Mouse (Mus musculus) liver, adult 2 months (tissue): ENCODE measurements around the gene Gm17660. TPM values are rescaled to one million over a fixed set of nuclear protein-coding genes. Genes with fewer than 3 reads are reported as not detected.

Experiments
- DNase-seq: peaks from one replicate; pipeline ENCODE4 v3.0.0-alpha.2; 2011; ENCODE audit warnings: low read depth, low spot score; ENCODE audit errors: extremely low read depth
- H3K27ac ChIP-seq: fragments of 200-500 bp; replicated peaks from 2 replicates; pipeline ENCODE4 v1.5.1; 2012; ENCODE audit warnings: low read depth, mild to moderate bottlenecking, control low read depth, inconsistent platforms, low read length; ENCODE audit not compliant: insufficient read depth
- H3K27me3 ChIP-seq: fragments of 200-500 bp; 2 replicates; pipeline ENCODE4 v1.6.1; 2012; ENCODE audit warnings: mild to moderate bottlenecking, moderate library complexity, low read length, inconsistent platforms; ENCODE audit not compliant: control insufficient read depth, insufficient read depth
- H3K36me3 ChIP-seq: fragments of 200-500 bp; 2 replicates; pipeline ENCODE4 v1.6.1; 2012; ENCODE audit warnings: low read length, inconsistent platforms; ENCODE audit not compliant: control insufficient read depth, insufficient read depth
- H3K4me1 ChIP-seq: fragments of 200-500 bp; 2 replicates; pipeline ENCODE4 v1.6.1; 2011; ENCODE audit warnings: low read length; ENCODE audit not compliant: control insufficient read depth, insufficient read depth
- H3K4me3 ChIP-seq: fragments of 200-500 bp; 2 replicates; pipeline ENCODE4 v1.5.1; 2011; ENCODE audit warnings: low read depth, mild to moderate bottlenecking, control low read depth, low read length, moderate library complexity; ENCODE audit not compliant: insufficient read depth
- H3K79me2 ChIP-seq: fragments of 200-500 bp; 2 replicates; pipeline ENCODE4 v1.6.1; 2012; ENCODE audit warnings: inconsistent platforms, mild to moderate bottlenecking, low read length, moderate library complexity; ENCODE audit not compliant: control insufficient read depth, insufficient read depth
- H3K9ac ChIP-seq: fragments of 200-500 bp; 2 replicates; pipeline ENCODE4 v1.6.1; 2012; ENCODE audit warnings: low read depth, mild to moderate bottlenecking, control low read depth, inconsistent platforms, low read length
- CTCF ChIP-seq: fragments of 200-500 bp; IDR thresholded peaks from 2 replicates; pipeline ENCODE4 v1.5.1; 2011; ENCODE audit warnings: low read depth, low read length, control low read depth
- POLR2A ChIP-seq: fragments of 200-500 bp; IDR thresholded peaks from 2 replicates; pipeline ENCODE4 v1.6.1; 2011; ENCODE audit warnings: low read length, control low read depth; ENCODE audit not compliant: insufficient read depth; ENCODE audit errors: extremely low read depth
- WGBS: fragments of 180-500 bp; shearing (Covaris S2); methylation state at CpG from one replicate; pipeline ENCODE4 v1.1.7; 2018; 5-methylcytosine and 5-hydroxymethylcytosine counted together
- polyA plus RNA-seq: library from polyadenylated mRNA; depleted of rRNA; stranded (reverse); fragments of >200 nt; gene quantifications from 2 replicates; pipeline ENCODE4 v1.2.3, GENCODE M21; 2012
- total RNA-seq: library from RNA; depleted of rRNA; stranded (reverse); fragments of >200 nt; gene quantifications from 2 replicates; pipeline ENCODE4 v1.2.3, GENCODE M21; 2014

Gm17660 gene
- total and polyA plus RNA-seq, 2 experiments = not detected

DNA sequence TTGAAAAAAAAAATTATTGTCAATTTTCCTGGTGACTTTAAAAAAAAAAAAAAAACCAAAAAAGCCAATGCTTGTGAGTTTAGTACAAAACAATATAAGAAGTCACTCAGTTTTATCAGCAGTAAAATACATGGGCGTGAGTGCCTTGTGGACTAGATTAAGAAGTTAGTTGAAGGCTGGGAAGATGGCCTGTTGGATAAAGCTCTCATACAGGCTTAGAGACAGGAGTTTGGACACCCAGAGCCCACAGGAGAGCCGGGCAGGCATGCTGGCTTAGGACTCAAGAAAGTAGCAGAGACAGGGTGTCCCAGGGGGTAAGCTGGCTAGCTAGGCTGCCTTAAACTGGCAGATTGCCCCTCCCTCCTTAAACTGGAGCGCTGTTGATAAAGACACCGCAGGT is 22.5 kb downstream of the Gm17660 start:
- no peak overlapping the region for H3K4me3 ChIP-seq
- H3K36me3 ChIP-seq = peaks cover 17% of the 10 kb centered on the region
- H3K79me2 ChIP-seq = peaks cover 5% of the 10 kb centered on the region; the same call in 1 of the 2 replicates
- H3K27ac ChIP-seq = no peak overlapping the region
- no peaks in the 10 kb centered on the region for H3K27me3 ChIP-seq
- no peak for DNase-seq
- WGBS = 95% methylated on average over 4 of the region's 4 CpGs
- no peaks in the 10 kb centered on the region for H3K4me1 ChIP-seq
- H3K9ac ChIP-seq = no peak overlapping the region
- TF ChIP-seq CTCF = no peak
- no peak for TF ChIP-seq POLR2A

- no peak overlapping the region for H3K4me3 ChIP-seq
- peaks cover 5% of the 10 kb centered on the region; the same call in 1 of the 2 replicates for H3K79me2 ChIP-seq
- peaks cover 16% of the 10 kb centered on the region for H3K36me3 ChIP-seq
- no peak overlapping the region for H3K27ac ChIP-seq
- peaks cover 4% of the 10 kb centered on the region; the same call in 1 of the 2 replicates for H3K4me1 ChIP-seq
- TF ChIP-seq CTCF (peak; percentile 49), POLR2A (no peak)
- WGBS = 61% methylated on average over 8 of the region's 8 CpGs
- no peak overlapping the region for H3K9ac ChIP-seq
- no peak for DNase-seq
- no peaks in the 10 kb centered on the region for H3K27me3 ChIP-seq
Observed at GRCm38 (mm10) chr5:104052956-104053355, 24.5 kb downstream of the Gm17660 start.

DNA sequence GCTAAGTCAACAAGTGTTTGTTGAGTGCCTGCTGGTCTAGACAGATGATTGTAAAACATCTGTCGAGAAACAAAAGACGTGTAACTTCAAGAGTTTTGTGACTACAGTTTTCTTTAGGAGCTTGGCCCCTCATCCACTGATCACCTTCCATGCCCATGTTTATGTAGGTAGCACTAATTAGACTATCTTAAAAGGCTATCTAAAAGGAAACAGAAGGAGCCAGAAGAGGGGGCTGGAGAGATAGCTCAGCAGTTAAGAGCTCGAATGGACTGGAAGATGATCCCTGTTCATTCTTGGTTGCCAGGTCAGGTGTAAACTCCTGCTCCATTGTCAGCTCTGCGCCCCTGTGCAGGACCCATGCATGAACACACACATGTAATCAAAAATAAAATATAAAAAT is 29.3 kb downstream of the Gm17660 start:
- peaks cover 15% of the 10 kb centered on the region for H3K36me3 ChIP-seq
- 0 out of 2 replicates have a peak overlapping the region, but pooled peaks have one; percentile 87 for H3K27ac ChIP-seq
- TF ChIP-seq POLR2A (no peak), CTCF (no peak)
- peaks cover 5% of the 10 kb centered on the region; the same call in 1 of the 2 replicates for H3K79me2 ChIP-seq
- no peak overlapping the region for H3K9ac ChIP-seq
- no peak overlapping the region for H3K4me3 ChIP-seq
- DNase-seq = no peak
- WGBS = 44% methylated on average over 4 of the region's 4 CpGs
- H3K27me3 ChIP-seq = no peaks in the 10 kb centered on the region
- H3K4me1 ChIP-seq = peaks cover 15% of the 10 kb centered on the region

DNA sequence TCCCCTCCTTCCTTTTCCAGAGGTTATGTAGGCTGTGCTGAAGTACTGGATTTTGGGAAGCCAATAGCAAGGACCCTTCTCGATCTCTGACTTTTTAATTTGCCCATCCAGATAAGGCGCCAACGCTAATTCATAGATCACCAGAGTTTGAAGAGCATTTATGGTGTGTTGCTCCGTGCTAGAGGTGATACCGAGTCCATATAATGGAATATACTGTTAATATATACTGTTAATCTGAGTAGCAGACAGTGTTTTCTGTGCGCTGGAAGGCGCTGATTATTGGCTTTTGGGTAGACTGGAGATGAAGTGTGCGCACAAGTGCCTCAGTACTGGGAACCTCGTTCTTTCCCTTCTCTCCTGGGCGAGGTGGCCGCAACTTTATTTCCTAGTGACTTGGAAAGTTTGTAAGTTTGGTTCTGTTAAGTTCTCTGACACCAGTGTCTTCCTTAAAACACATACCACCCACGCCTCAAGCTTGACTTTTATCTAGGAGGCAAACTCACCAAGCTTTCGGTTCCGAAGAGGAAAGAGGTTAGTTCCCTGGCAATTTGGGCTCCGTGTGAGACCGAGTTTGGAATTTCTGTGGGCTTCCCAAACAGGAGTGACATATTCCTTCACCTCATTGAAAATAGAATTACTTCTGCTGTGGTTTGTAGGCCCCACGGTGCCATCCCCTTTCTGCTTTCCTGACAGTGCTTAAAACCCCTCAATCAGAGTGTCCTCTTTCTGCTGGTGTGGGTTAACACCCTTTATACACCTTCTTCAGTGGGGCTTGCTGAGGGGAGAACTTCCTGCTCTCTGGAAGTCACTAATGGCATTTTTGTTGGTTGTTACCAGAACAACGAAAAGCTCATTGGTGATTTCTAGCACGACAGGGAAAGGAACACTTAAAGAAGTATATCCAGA is 30.0 kb downstream of the Gm17660 start:
- Histone ChIP-seq H3K79me2 (peaks cover 4% of the 10 kb centered on the region; the same call in 1 of the 2 replicates), H3K9ac (peak overlapping the region; percentile 97), H3K27ac (peak overlapping the region; percentile 87), H3K4me3 (peak overlapping the region; percentile 92), H3K27me3 (no peaks in the 10 kb centered on the region), H3K36me3 (peaks cover 15% of the 10 kb centered on the region), H3K4me1 (peaks cover 19% of the 10 kb centered on the region)
- TF ChIP-seq POLR2A (no peak), CTCF (no peak)
- peak; percentile 54 for DNase-seq
- under 1% methylated on average over 19 of the region's 19 CpGs for WGBS

DNA sequence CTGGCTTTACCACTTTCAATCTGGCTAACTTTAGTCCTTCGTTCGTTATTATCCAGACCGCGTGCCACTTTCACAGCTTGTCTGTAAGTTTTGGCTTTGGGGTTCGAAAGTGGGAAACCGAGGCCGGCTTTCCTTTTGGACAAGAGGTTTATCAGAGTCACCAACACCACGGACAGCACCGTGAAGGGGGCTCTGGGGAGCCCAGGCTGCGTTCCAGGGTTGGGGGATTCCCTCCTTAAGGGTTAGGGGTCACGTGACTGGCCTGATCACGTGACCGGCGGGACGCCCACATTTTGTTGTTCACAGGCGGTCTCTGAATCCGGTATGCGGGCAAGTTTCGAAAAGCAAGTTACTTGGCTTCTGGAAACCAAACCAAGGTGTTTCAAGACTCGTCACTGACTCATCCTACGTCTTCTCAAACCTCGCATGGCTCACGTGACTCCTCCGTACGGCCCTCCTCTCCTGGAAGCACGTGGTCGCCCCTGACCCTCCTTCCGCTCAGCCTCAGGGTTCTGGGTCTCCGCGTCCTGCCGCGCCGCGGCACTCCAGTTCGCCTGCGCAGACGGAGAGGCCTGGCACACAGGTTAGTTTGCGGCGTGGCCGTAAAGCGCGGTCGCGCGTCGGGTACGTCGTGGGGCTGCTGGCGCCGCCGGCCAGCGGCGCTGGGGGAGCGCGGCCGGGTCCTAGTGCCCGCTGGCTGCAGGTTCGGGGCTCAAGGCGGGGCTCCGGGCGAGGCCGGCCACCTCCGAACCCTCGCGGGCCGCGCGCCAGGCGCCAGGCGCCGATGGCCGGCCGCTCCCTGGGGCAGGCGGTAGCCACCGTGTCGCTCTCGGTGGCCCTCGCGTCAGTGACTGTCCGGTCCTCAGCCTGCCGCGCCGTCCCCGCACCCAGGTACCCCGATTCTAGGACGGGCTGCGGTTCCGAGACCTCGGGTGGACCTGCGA is 30.9 kb downstream of the Gm17660 start, which contains the start of gene Nudt9:
Gene Nudt9 (plus strand): TSS at position 51 of the 944 bp plus-strand sequence.
- peaks cover 9% of the 10 kb centered on the region for H3K36me3 ChIP-seq
- WGBS = 3% methylated on average over 90 of the region's 90 CpGs
- H3K9ac ChIP-seq = peak within 1 kb of the TSS; percentile 97
- peak within 1 kb of the TSS; percentile 92 for H3K27ac ChIP-seq
- no peaks in the 10 kb centered on the region; the same call in 1 of the 2 replicates for H3K79me2 ChIP-seq
- DNase-seq = peak; percentile 93
- H3K27me3 ChIP-seq = no peaks in the 10 kb centered on the region
- peaks cover 19% of the 10 kb centered on the region for H3K4me1 ChIP-seq
- TF ChIP-seq POLR2A (0 out of 2 replicates have a peak, but pooled peaks have one; percentile 38), CTCF (no peak)
- H3K4me3 ChIP-seq = peak within 1 kb of the TSS; percentile 92
